Mouse (Mus musculus): ENCODE data around the gene Rasal1. TPM values are rescaled to one million over a fixed set of nuclear protein-coding genes. Genes with fewer than 3 reads are reported as not detected.

The Rasal1 gene
- 10 to 100 TPM in 1 of 2 experiments, 1 to 10 TPM in 1; 4.3 to 14.1 TPM for total RNA-seq (2021)
- long read RNA-seq, experiment 1, partial matches to known transcripts, result 0 of 3 reads
- long read RNA-seq, experiment 1, other reads (novel, unspliced or antisense), result 2 of 3 reads
- long read RNA-seq, experiment 2, partial matches to known transcripts, result 4 of 20 reads
- long read RNA-seq, experiment 2, other reads (novel, unspliced or antisense), result 12 of 20 reads

GRCm38 (mm10) chr5:120648569-120649373 lies at the start of gene Rasal1:
Gene Rasal1, plus strand, starts transcription at chr5:120648812.
- peak; percentile 62 to 72 for DNase-seq (ENCODE audit: low spot score in 2 of 2)

- DNase-seq (ENCODE audit: low spot score in 2 of 2), result no peak
These were observed 49.0 kb upstream of the Rasal1 start for GRCm38 (mm10) chr5:120599625-120600024.

GRCm38 (mm10) chr5:120600946-120601668 lies 47.5 kb upstream of the Rasal1 start:
- DNase-seq (ENCODE audit: low spot score in 2 of 2), result no peak

- no peak for DNase-seq (ENCODE audit: low spot score in 2 of 2)
These were observed 46.4 kb upstream of the Rasal1 start for GRCm38 (mm10) chr5:120602210-120602609.

GRCm38 (mm10) chr5:120603515-120603914 lies 45.1 kb upstream of the Rasal1 start:
- no peak for DNase-seq (ENCODE audit: low spot score in 2 of 2)

- DNase-seq (ENCODE audit: low spot score in 2 of 2), result peak; percentile 76 to 85
These were observed 43.8 kb upstream of the Rasal1 start for GRCm38 (mm10) chr5:120604839-120605238.

- no peak for DNase-seq (ENCODE audit: low spot score in 2 of 2)
These were observed 43.4 kb upstream of the Rasal1 start for GRCm38 (mm10) chr5:120605241-120605661.

GRCm38 (mm10) chr5:120605688-120606087 lies 42.9 kb upstream of the Rasal1 start:
- peak; percentile 90 to 91 for DNase-seq (ENCODE audit: low spot score in 2 of 2)

GRCm38 (mm10) chr5:120606590-120607200 lies 41.9 kb upstream of the Rasal1 start:
- no peak for DNase-seq (ENCODE audit: low spot score in 2 of 2)

GRCm38 (mm10) chr5:120607335-120607734 lies 41.3 kb upstream of the Rasal1 start:
- no peak for DNase-seq (ENCODE audit: low spot score in 2 of 2)

GRCm38 (mm10) chr5:120609246-120609775 lies 39.3 kb upstream of the Rasal1 start:
- no peak for DNase-seq (ENCODE audit: low spot score in 2 of 2)

- no peak for DNase-seq (ENCODE audit: low spot score in 2 of 2)
These were observed 37.7 kb upstream of the Rasal1 start for GRCm38 (mm10) chr5:120610906-120611305.

- DNase-seq (ENCODE audit: low spot score in 2 of 2), result no peak
These were observed 37.2 kb upstream of the Rasal1 start for GRCm38 (mm10) chr5:120611416-120611815.

- peak; percentile 96 to 98 for DNase-seq (ENCODE audit: low spot score in 2 of 2)
These were observed 36.2 kb upstream of the Rasal1 start, which contains the start of the genes Rita1 and Ddx54 for GRCm38 (mm10) chr5:120612442-120612821. Gene Rita1, minus strand, starts transcription at chr5:120612589. Gene Ddx54, plus strand, starts transcription at chr5:120612739.

- peak; percentile 97 for DNase-seq (ENCODE audit: low spot score in 2 of 2)
These were observed 35.6 kb upstream of the Rasal1 start for GRCm38 (mm10) chr5:120612822-120613604.

- DNase-seq (ENCODE audit: low spot score in 2 of 2), result no peak
These were observed 32.7 kb upstream of the Rasal1 start for GRCm38 (mm10) chr5:120615903-120616302.

GRCm38 (mm10) chr5:120618778-120619177 lies 29.8 kb upstream of the Rasal1 start:
- DNase-seq (ENCODE audit: low spot score in 2 of 2), result no peak

- peak; percentile 59 to 63 for DNase-seq (ENCODE audit: low spot score in 2 of 2)
These were observed 29.4 kb upstream of the Rasal1 start for GRCm38 (mm10) chr5:120619201-120619600.

GRCm38 (mm10) chr5:120620375-120621077 lies 28.1 kb upstream of the Rasal1 start:
- peak; percentile 86 to 91 for DNase-seq (ENCODE audit: low spot score in 2 of 2)
